Mouse (Mus musculus): ENCODE data around the gene Stxbp6.

Gene Stxbp6

GRCm38 (mm10) chr12:44804213-44804612, 270.3 kb downstream of the Stxbp6 start:
- DNase-seq (ENCODE audit: low spot score in 2 of 2): peak in 1 of 2 experiments; percentile 6

Data from right cerebral cortex, postnatal 36 days (tissue).